Comparison of ENCODE assay signal across 12 mouse cellular contexts in the genomic region with DNA sequence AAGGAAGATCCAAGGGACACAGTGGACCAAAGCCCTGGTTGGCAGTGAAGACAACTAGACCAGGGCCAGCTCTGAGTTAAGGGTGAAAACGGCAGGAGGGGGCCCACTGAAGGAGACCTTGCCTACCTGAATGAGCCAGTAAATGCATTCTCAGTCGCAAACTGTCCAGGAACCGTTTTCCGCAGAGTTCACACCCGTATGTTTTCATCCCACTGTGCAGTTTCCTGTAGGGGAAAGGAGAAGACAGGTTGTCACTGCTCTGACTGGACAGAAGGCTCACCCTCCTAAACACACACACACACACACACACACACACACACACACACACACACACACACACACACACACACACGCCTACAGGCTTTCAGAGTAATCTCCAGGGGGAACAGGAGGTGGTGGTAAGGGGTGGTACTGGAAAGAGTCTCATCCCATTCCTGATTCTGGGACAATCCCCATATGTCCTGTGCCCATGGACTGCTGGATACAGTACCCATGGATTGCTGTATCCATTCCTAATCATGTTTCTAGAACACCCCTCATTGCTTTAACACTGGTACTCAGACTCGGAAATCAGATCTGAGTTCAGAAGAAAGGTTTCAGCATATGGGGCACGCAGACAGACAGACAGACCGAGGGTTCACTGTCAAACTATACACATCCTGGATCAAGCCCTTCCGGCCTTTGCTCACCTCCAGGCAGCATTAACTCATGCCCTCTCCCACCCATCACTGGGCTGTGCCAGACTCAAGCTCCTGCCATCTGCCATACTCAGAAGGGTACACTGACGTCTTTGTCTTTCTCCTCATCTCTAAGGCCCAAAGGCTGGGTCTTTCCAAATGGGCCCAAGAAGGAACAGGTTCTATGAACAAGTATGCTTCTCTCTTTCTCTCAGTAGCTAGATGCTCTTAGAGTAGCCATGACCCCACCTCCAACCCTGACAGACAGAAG.
"Had no signal": no experiment of that assay in that cellular context is flagged by ENCODE, and none has a peak within 500 bp of the region (broad histone marks: within the 10 kb centered on the region; RNA-seq: fewer than 3 reads in every experiment).

No protein-coding gene starts in this region.

- H3K4me2 ChIP-seq: kidney, embryonic 15.5 days; limb, embryonic 13.5 days; midbrain, embryonic 13.5 days had no signal

- H3K27me3 ChIP-seq: midbrain, embryonic 13.5 days had no signal

- DNase-seq: kidney, adult 2 months; kidney, postnatal 14 days; layer of hippocampus, postnatal 36 days; left cerebral cortex, postnatal 4 days; liver, embryonic 13.5 days; lung, adult 18-20 months; lung, postnatal 14 days; right cerebral cortex, postnatal 25 days; thymus, postnatal 4 days had no signal

- H3K4me3 ChIP-seq: kidney, embryonic 15.5 days; limb, embryonic 13.5 days; liver, embryonic 13.5 days; midbrain, embryonic 13.5 days had no signal

- H3K9me3 ChIP-seq: kidney, embryonic 15.5 days; liver, embryonic 13.5 days; midbrain, embryonic 13.5 days had no signal

- H3K36me3 ChIP-seq: kidney, embryonic 15.5 days; limb, embryonic 13.5 days; liver, embryonic 13.5 days; midbrain, embryonic 13.5 days had no signal

- H3K27ac ChIP-seq: kidney, embryonic 15.5 days; limb, embryonic 13.5 days; liver, embryonic 13.5 days; midbrain, embryonic 13.5 days had no signal

- ATAC-seq: midbrain, embryonic 13.5 days had no signal

- H3K9ac ChIP-seq: kidney, embryonic 15.5 days; limb, embryonic 13.5 days; liver, embryonic 13.5 days; midbrain, embryonic 13.5 days had no signal
